Mouse (Mus musculus): ENCODE measurements around the gene Gna15. TPM values are rescaled to one million over a fixed set of nuclear protein-coding genes. Genes with fewer than 3 reads are reported as not detected.
A peak's percentile ranks its signal among the peaks of the same experiment; 100 is the strongest.

Gene Gna15
- polyA plus RNA-seq, 1 experiment from 2014 or later: 1.9 TPM

GRCm38 (mm10) chr10:81551597-81552102 is 27.6 kb upstream of the Gna15 start:
- H3K4me2 ChIP-seq (replicated peaks): peak overlapping the region; percentile 23; the same call in 1 of the 2 replicates
- peak; percentile 84 for ATAC-seq (ENCODE audit: low FRiP score, low read depth)
- H3K9ac ChIP-seq: peak overlapping the region; percentile 25; the same call in 1 of the 2 replicates
- H3K27me3 ChIP-seq: no peaks in the 10 kb centered on the region
- peak overlapping the region; percentile 72 for H3K27ac ChIP-seq
- no peaks in the 10 kb centered on the region for H3K36me3 ChIP-seq
- H3K9me3 ChIP-seq: no peaks in the 10 kb centered on the region
- peaks cover 11% of the 10 kb centered on the region for H3K4me1 ChIP-seq
- WGBS: 5% methylated on average over 12 of the region's 12 CpGs
- no peak overlapping the region for H3K4me3 ChIP-seq

DNA sequence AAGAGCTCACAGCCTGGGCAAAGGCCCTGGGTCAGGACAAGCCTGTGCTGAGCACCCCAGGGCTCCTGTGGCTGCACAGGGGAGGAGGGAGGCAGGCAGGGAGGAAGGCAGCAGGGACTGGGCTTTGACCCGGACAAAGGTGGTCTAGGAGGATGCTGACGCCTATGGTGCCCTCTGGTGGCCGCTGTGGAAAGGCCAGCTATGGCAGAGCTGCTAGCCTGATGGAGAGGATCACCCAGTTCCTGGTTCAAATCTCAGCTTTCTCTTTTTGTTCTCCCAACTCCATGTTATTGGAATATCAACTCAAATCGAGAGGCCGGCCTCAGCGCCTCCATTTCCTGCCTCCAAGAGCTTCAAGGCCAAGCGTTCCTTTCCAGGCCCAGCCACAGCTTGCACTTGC is 26.2 kb upstream of the Gna15 start:
- H3K36me3 ChIP-seq: no peaks in the 10 kb centered on the region
- no peaks in the 10 kb centered on the region for H3K9me3 ChIP-seq
- H3K4me2 ChIP-seq (replicated peaks): no peak overlapping the region
- peaks cover 15% of the 10 kb centered on the region for H3K4me1 ChIP-seq
- 11% methylated on average over 7 of the region's 7 CpGs for WGBS
- no peak overlapping the region for H3K9ac ChIP-seq
- H3K27ac ChIP-seq: no peak overlapping the region
- H3K4me3 ChIP-seq: no peak overlapping the region
- no peak for ATAC-seq (ENCODE audit: low FRiP score, low read depth)
- H3K27me3 ChIP-seq: no peaks in the 10 kb centered on the region

DNA sequence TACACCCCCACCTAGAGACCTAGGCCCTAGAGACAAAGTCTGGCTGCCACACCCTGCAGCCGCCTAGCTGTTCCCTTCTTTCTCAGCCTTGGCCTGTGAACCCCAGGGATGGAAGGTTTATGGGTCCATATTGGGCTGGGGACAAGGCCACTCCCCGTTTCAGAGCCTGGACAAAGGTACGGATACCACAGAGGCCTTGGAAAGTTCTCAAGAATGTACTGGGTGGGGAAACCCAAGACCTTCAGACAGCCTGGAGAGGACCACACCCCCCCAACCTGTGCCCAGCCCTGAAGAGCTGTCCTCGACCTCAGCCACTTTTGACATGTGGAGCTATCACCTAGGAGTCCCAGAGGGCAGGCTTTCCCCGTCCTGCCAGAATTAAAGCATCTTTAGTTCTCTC is 24.9 kb upstream of the Gna15 start:
- no peak for ATAC-seq (ENCODE audit: low FRiP score, low read depth)
- Histone ChIP-seq H3K4me3 (no peak overlapping the region), H3K36me3 (no peaks in the 10 kb centered on the region), H3K27me3 (no peaks in the 10 kb centered on the region), H3K27ac (no peak overlapping the region), H3K4me1 (peaks cover 18% of the 10 kb centered on the region), H3K9me3 (no peaks in the 10 kb centered on the region), H3K9ac (no peak overlapping the region), H3K4me2 (replicated peaks) (no peak overlapping the region)
- WGBS: 66% methylated on average over 5 of the region's 5 CpGs

DNA sequence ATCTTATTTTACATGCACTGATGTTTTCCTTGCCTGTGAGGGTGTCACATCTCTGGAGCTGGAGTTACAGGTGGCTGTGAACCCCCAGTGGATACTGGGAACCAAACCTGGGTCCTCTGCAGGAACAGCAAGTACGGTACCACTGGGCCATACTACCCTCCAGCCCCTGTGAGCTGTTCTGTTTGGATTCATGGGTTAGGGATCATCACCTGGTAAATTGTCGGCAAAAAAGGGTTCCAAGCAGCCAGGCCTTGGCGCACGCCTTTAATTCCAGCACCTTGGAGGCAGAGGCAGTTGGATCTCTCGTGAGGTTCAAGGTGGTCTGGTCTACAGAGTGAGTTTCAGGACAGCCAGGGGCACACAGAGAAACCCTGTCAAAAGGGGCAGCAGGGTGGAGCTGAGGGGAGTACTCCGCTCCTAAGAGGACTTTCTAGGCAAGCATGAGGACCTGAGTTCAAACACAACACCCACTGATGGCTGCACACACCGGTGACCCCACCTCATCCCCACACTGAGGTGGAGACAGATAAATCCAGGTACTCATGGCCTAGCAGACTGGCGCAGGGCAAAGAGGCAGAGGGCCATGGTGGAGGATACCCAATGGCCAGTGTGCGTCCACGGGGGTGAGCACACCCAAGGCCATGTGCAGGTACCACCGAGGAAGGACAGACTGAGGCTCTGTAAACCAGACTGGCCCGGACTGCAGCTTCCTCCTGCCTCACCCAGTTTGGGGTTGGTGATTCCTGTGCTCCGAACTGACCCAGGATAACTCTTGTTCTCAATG is 23.0 kb upstream of the Gna15 start:
- 90% methylated on average over 13 of the region's 13 CpGs for WGBS
- no peak for ATAC-seq (ENCODE audit: low FRiP score, low read depth)
- H3K27ac ChIP-seq: no peak overlapping the region
- no peaks in the 10 kb centered on the region for H3K9me3 ChIP-seq
- no peak overlapping the region for H3K4me3 ChIP-seq
- H3K36me3 ChIP-seq: peaks cover 4% of the 10 kb centered on the region; the same call in 1 of the 2 replicates
- H3K27me3 ChIP-seq: no peaks in the 10 kb centered on the region
- H3K4me1 ChIP-seq: peaks cover 37% of the 10 kb centered on the region
- H3K4me2 ChIP-seq (replicated peaks): no peak overlapping the region
- no peak overlapping the region for H3K9ac ChIP-seq

GRCm38 (mm10) chr10:81546332-81546731 is 22.3 kb upstream of the Gna15 start:
- Histone ChIP-seq H3K4me1 (peaks cover 36% of the 10 kb centered on the region), H3K27me3 (no peaks in the 10 kb centered on the region), H3K9me3 (no peaks in the 10 kb centered on the region), H3K4me2 (replicated peaks) (no peak overlapping the region), H3K9ac (peak overlapping the region; percentile 48; the same call in 1 of the 2 replicates), H3K27ac (no peak overlapping the region), H3K36me3 (peaks cover 4% of the 10 kb centered on the region; the same call in 1 of the 2 replicates), H3K4me3 (no peak overlapping the region)
- WGBS: 81% methylated on average over 5 of the region's 5 CpGs
- no peak for ATAC-seq (ENCODE audit: low FRiP score, low read depth)

DNA sequence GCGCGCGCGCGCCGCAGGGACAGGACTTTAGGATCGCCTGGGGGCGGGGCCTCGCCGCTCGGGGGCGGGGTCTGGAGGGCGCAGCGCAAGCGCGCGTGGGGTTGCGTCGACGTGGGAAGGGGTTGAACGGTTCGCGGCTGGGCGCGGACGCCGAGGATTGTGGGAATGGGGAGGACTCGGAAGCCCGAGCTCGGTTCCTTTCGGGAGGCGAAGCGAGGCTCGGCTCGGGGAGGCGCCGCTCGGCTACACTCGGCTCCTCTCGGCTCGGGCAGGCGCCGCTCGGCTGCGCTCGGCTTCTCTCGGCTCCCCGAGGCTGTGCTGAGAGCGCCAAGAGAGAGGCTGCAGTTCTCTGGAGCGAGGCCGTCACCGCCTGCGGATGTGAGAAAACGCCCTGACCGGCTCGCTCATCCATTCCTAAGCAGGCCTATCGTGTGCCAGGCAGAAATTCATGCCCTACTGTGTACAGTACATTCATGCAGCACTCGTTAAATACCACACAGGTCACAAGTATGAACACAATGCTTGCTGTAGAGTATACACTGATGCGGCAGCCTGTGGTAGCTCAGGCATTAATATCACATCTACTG is 21.2 kb upstream of the Gna15 start, which contains the start of gene Gna11:
Gene Gna11 (minus strand): TSS at position 30 of the 587 bp plus-strand sequence.
- Histone ChIP-seq H3K4me1 (peaks cover 33% of the 10 kb centered on the region), H3K27me3 (no peaks in the 10 kb centered on the region), H3K36me3 (peaks cover 9% of the 10 kb centered on the region; the same call in 1 of the 2 replicates), H3K9ac (peak within 1 kb of the TSS; percentile 98), H3K4me3 (peak within 1 kb of the TSS; percentile 99), H3K27ac (peak within 1 kb of the TSS; percentile 79), H3K9me3 (no peaks in the 10 kb centered on the region), H3K4me2 (replicated peaks) (peak within 1 kb of the TSS; percentile 98)
- under 1% methylated on average over 57 of the region's 59 CpGs for WGBS
- peak; percentile 96 for ATAC-seq (ENCODE audit: low FRiP score, low read depth)

GRCm38 (mm10) chr10:81544296-81545160 is 20.5 kb upstream of the Gna15 start:
- H3K9ac ChIP-seq: peak overlapping the region; percentile 98
- peak; percentile 24; the same call in 1 of the 2 replicates for ATAC-seq (ENCODE audit: low FRiP score, low read depth)
- H3K4me1 ChIP-seq: peaks cover 33% of the 10 kb centered on the region
- H3K27me3 ChIP-seq: no peaks in the 10 kb centered on the region
- H3K36me3 ChIP-seq: peaks cover 16% of the 10 kb centered on the region
- WGBS: under 1% methylated on average over 81 of the region's 93 CpGs
- H3K4me2 ChIP-seq (replicated peaks): peak overlapping the region; percentile 98
- H3K27ac ChIP-seq: peak overlapping the region; percentile 67; the same call in 1 of the 2 replicates
- peak overlapping the region; percentile 99 for H3K4me3 ChIP-seq
- H3K9me3 ChIP-seq: no peaks in the 10 kb centered on the region

DNA sequence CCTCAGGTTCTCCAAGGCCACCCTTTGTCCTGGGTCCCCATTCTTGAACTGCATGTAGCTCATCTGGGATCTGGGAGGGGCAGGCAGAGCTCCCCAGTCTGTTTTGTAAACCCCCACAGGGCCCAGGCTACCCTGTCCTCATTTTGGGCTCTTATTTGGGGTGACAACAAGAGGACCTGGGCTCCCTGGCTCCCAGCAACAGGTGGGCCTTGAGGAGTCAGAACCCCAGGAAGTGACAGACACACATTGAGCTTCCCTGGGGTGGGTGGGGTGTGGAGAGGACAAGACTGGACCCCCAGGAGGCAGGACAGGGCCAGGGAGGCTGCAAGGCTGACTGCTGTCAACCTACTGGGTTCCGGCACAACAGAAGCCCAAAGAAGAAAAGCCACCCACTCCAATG is 19.6 kb upstream of the Gna15 start:
- H3K4me3 ChIP-seq: peak overlapping the region; percentile 99
- H3K9me3 ChIP-seq: no peaks in the 10 kb centered on the region
- peak overlapping the region; percentile 98 for H3K9ac ChIP-seq
- peaks cover 33% of the 10 kb centered on the region for H3K4me1 ChIP-seq
- no peaks in the 10 kb centered on the region for H3K27me3 ChIP-seq
- peaks cover 25% of the 10 kb centered on the region for H3K36me3 ChIP-seq
- no peak overlapping the region for H3K27ac ChIP-seq
- ATAC-seq (ENCODE audit: low FRiP score, low read depth): no peak
- peak overlapping the region; percentile 98 for H3K4me2 ChIP-seq (replicated peaks)
- whole genome bisulfite sequencing: 78% methylated on average over 1 of the region's 1 CpGs

DNA sequence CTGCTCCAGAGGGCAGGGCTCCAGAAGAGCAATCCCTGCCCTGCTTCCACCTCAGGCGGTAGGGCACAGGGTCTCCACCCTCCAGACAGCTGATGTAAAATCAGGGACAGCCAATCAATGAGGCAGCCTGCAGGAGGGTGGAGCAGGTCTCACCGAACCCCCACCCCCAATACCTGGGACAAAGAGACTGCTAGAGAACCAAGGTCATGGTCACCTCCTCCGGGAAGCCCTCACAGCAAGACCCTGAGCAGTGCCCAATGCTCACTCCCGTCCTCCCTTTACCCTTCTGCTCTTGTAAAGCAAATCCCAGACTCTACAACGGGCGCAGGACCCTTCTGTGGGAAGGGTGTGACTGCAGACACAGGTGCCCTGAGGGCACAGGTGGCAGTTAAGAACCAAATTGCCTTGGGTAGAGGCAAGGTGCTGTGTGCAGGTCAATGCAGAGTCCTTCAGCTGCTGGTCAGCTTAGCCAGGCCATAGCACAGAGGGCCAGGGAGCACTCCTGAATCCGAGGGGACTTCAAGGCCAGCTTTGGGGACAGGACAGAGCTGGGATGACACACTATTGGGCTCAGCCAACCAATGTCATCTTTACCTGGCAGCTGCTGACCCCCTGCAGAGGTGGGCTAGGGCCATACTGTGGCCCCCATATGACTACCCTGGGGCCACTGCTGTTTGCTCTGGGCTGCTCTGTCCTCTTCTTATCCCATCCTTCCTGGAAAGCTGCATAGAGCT is 18.9 kb upstream of the Gna15 start:
- WGBS: 73% methylated on average over 7 of the region's 7 CpGs

GRCm38 (mm10) chr10:81541803-81542202 is 17.8 kb upstream of the Gna15 start:
- H3K27ac ChIP-seq: no peak overlapping the region; the same call in 1 of the 2 replicates
- 89% methylated on average over 10 of the region's 10 CpGs for WGBS
- peak overlapping the region; percentile 98 for H3K9ac ChIP-seq
- H3K4me3 ChIP-seq: peak overlapping the region; percentile 99; the same call in 1 of the 2 replicates
- 0 out of 2 replicates have a peak overlapping the region, but pooled peaks have one; percentile 7 for H3K4me2 ChIP-seq (replicated peaks)
- no peaks in the 10 kb centered on the region for H3K9me3 ChIP-seq
- H3K36me3 ChIP-seq: peaks cover 40% of the 10 kb centered on the region
- H3K4me1 ChIP-seq: peaks cover 33% of the 10 kb centered on the region
- no peaks in the 10 kb centered on the region for H3K27me3 ChIP-seq
- no peak for ATAC-seq (ENCODE audit: low FRiP score, low read depth)

More for the DNA sequence above, 18.9 kb upstream of the Gna15 start:
- peak overlapping the region; percentile 98 for H3K9ac ChIP-seq
- H3K9me3 ChIP-seq: no peaks in the 10 kb centered on the region
- ATAC-seq (ENCODE audit: low FRiP score, low read depth): no peak
- H3K4me3 ChIP-seq: peak overlapping the region; percentile 99
- H3K4me2 ChIP-seq (replicated peaks): peak overlapping the region; percentile 98
- peaks cover 30% of the 10 kb centered on the region for H3K36me3 ChIP-seq
- H3K4me1 ChIP-seq: peaks cover 33% of the 10 kb centered on the region
- no peak overlapping the region for H3K27ac ChIP-seq
- no peaks in the 10 kb centered on the region for H3K27me3 ChIP-seq

- no peak for ATAC-seq (ENCODE audit: low FRiP score, low read depth)
- WGBS: 89% methylated on average over 5 of the region's 5 CpGs
Observed at GRCm38 (mm10) chr10:81541363-81541762, 17.3 kb upstream of the Gna15 start.

More at GRCm38 (mm10) chr10:81541363-81541762, 17.3 kb upstream of the Gna15 start:
- Histone ChIP-seq H3K27me3 (no peaks in the 10 kb centered on the region), H3K4me3 (no peak overlapping the region; the same call in 1 of the 2 replicates), H3K36me3 (peaks cover 42% of the 10 kb centered on the region), H3K9ac (peak overlapping the region; percentile 98; the same call in 1 of the 2 replicates), H3K4me2 (replicated peaks) (no peak overlapping the region), H3K4me1 (peaks cover 33% of the 10 kb centered on the region), H3K9me3 (no peaks in the 10 kb centered on the region), H3K27ac (no peak overlapping the region)

Measured in limb, embryonic 13.5 days (tissue).